Mouse (Mus musculus): ENCODE data around the gene 1700023F06Rik. TPM values are rescaled to one million over a fixed set of nuclear protein-coding genes. Genes with fewer than 3 reads are reported as not detected.

The 1700023F06Rik gene
- total RNA-seq, 2 experiments from 2014 or later: not detected

GRCm38 (mm10) chr11:103192956-103193824 is 15.2 kb downstream of the 1700023F06Rik start:
- intact Hi-C loops (cut with DNase I): no loop called here
- peak in 1 of 2 experiments; percentile 15 for DNase-seq

GRCm38 (mm10) chr11:103192230-103192955 is 16.0 kb downstream of the 1700023F06Rik start:
- peak in 1 of 2 experiments; percentile 11 for DNase-seq
- intact Hi-C loops (cut with DNase I): no loop called here

GRCm38 (mm10) chr11:103184891-103185290 is 23.5 kb downstream of the 1700023F06Rik start:
- intact Hi-C loops (cut with DNase I): loop anchor here (5.0 kb wide), 1 partner anchor 142 kb away; no protein-coding TSS in a partner anchor
- peak in 1 of 2 experiments; percentile 41 for DNase-seq

- no peak for DNase-seq
- intact Hi-C loops (cut with DNase I): no loop called here
These were observed 26.4 kb downstream of the 1700023F06Rik start for GRCm38 (mm10) chr11:103181911-103182310.

GRCm38 (mm10) chr11:103181349-103181748 is 27.0 kb downstream of the 1700023F06Rik start:
- intact Hi-C loops (cut with DNase I): no loop called here
- peak in 1 of 2 experiments; percentile 0 for DNase-seq

- intact Hi-C loops (cut with DNase I): no loop called here
- DNase-seq: no peak
These were observed 27.9 kb downstream of the 1700023F06Rik start for GRCm38 (mm10) chr11:103180426-103180825.

- intact Hi-C loops (cut with DNase I): no loop called here
- no peak for DNase-seq
These were observed 29.6 kb downstream of the 1700023F06Rik start for GRCm38 (mm10) chr11:103178748-103179147.

- no peak for DNase-seq
- intact Hi-C loops (cut with DNase I): no loop called here
These were observed 30.4 kb downstream of the 1700023F06Rik start for GRCm38 (mm10) chr11:103177815-103178485.

GRCm38 (mm10) chr11:103177216-103177615 is 31.1 kb downstream of the 1700023F06Rik start:
- DNase-seq: no peak
- intact Hi-C loops (cut with DNase I): no loop called here

- intact Hi-C loops (cut with DNase I): no loop called here
- no peak for DNase-seq
These were observed 31.8 kb downstream of the 1700023F06Rik start for GRCm38 (mm10) chr11:103176510-103176909.

- intact Hi-C loops (cut with DNase I): no loop called here
- peak in 1 of 2 experiments; percentile 32 for DNase-seq
These were observed 32.5 kb downstream of the 1700023F06Rik start for GRCm38 (mm10) chr11:103175688-103176442.

- no peak for DNase-seq
- intact Hi-C loops (cut with DNase I): loop anchor here (5.0 kb wide), 1 partner anchor 57 kb away; no protein-coding TSS in a partner anchor
These were observed 33.4 kb downstream of the 1700023F06Rik start for GRCm38 (mm10) chr11:103174891-103175391.

- intact Hi-C loops (cut with DNase I): loop anchor here (5.0 kb wide), 1 partner anchor 58 kb away; no protein-coding TSS in a partner anchor
- no peak for DNase-seq
These were observed 33.9 kb downstream of the 1700023F06Rik start for GRCm38 (mm10) chr11:103174411-103174832.

GRCm38 (mm10) chr11:103173771-103174344 is 34.5 kb downstream of the 1700023F06Rik start:
- DNase-seq: no peak
- intact Hi-C loops (cut with DNase I): loop anchor here (5.0 kb wide), 1 partner anchor 58 kb away; no protein-coding TSS in a partner anchor

- no peak for DNase-seq
- intact Hi-C loops (cut with DNase I): loop anchor here (5.0 kb wide), 1 partner anchor 59 kb away; no protein-coding TSS in a partner anchor
These were observed 35.2 kb downstream of the 1700023F06Rik start for GRCm38 (mm10) chr11:103173041-103173770.

- DNase-seq: no peak
- intact Hi-C loops (cut with DNase I): loop anchor here (5.0 kb wide), 1 partner anchor 60 kb away; no protein-coding TSS in a partner anchor
These were observed 35.8 kb downstream of the 1700023F06Rik start for GRCm38 (mm10) chr11:103172392-103173040.

- DNase-seq: no peak
- intact Hi-C loops (cut with DNase I): loop anchor here (5.0 kb wide), 1 partner anchor 60 kb away; no protein-coding TSS in a partner anchor
These were observed 36.5 kb downstream of the 1700023F06Rik start for GRCm38 (mm10) chr11:103171703-103172391.

Measured in gastrocnemius, postnatal 36 days (tissue).